23 mouse cellular contexts compared by ENCODE assay signal in genomic region chr17:71267374-71267773, GRCm38 (mm10). TPM values are rescaled to one million over a fixed set of nuclear protein-coding genes. Genes with fewer than 3 reads are reported as not detected.
DNase-seq lines count a peak whose midpoint lies in the region; ATAC-seq lines count a peak whose summit lies in the region.
"Had no signal": no experiment of that assay in that cellular context is flagged by ENCODE, and none has a peak within 500 bp of the region (broad histone marks: within the 10 kb centered on the region; RNA-seq: fewer than 3 reads in every experiment).

No protein-coding gene starts in this region.

- ATAC-seq in heart, embryonic 13.5 days (ENCODE audit: extremely low read depth, insufficient number of reproducible peaks, low FRiP score, low TSS enrichment), result no peak
- no peak for ATAC-seq in liver, embryonic 16.5 days (ENCODE audit: low read depth)
- ATAC-seq: forebrain, embryonic 14.5 days; hindbrain, embryonic 16.5 days; intestine, embryonic 16.5 days; midbrain, embryonic 15.5 days had no signal

- H3K4me1 ChIP-seq in heart, embryonic 13.5 days, result peaks cover 74% of the 10 kb centered on the region
- H3K4me1 ChIP-seq in liver, embryonic 16.5 days (ENCODE audit: control insufficient read depth, low read depth, low read length), result peaks cover 67% of the 10 kb centered on the region
- H3K4me1 ChIP-seq: lung, embryonic 15.5 days; midbrain, embryonic 15.5 days; neural tube, embryonic 15.5 days had no signal

- no peak overlapping the region for H3K4me2 ChIP-seq in heart, embryonic 13.5 days
- peak overlapping the region; percentile 61 for H3K4me2 ChIP-seq in liver, embryonic 16.5 days (ENCODE audit: low read depth, low read length)
- H3K4me2 ChIP-seq: kidney, embryonic 15.5 days; lung, embryonic 15.5 days; midbrain, embryonic 15.5 days; neural tube, embryonic 15.5 days had no signal

- H3K9me3 ChIP-seq in heart, embryonic 13.5 days, result no peaks in the 10 kb centered on the region
- H3K9me3 ChIP-seq in liver, embryonic 16.5 days (replicated peaks; ENCODE audit: control insufficient read depth, low read length), result no peaks in the 10 kb centered on the region
- H3K9me3 ChIP-seq: G1E; kidney, embryonic 15.5 days; lung, embryonic 15.5 days; midbrain, embryonic 15.5 days; neural tube, embryonic 15.5 days had no signal

- H3K36me3 ChIP-seq in heart, embryonic 13.5 days, result peaks cover under 1% of the 10 kb centered on the region; the same call in 1 of the 2 replicates
- no peaks in the 10 kb centered on the region for H3K36me3 ChIP-seq in liver, embryonic 16.5 days (ENCODE audit: control insufficient read depth, insufficient read depth)
- H3K36me3 ChIP-seq: kidney, embryonic 15.5 days; lung, embryonic 15.5 days; midbrain, embryonic 15.5 days; neural tube, embryonic 15.5 days had no signal

- H3K4me3 ChIP-seq in heart, embryonic 13.5 days, result no peak overlapping the region
- H3K4me3 ChIP-seq in liver, embryonic 16.5 days (ENCODE audit: low read depth, low read length), result peak overlapping the region; percentile 48
- H3K4me3 ChIP-seq: kidney, embryonic 15.5 days; lung, embryonic 15.5 days; midbrain, embryonic 15.5 days; neural tube, embryonic 15.5 days had no signal

- 82% methylated on average over 8 of the region's 8 CpGs for WGBS in heart, embryonic 13.5 days
- 63% methylated on average over 8 of the region's 8 CpGs for WGBS in liver, embryonic 16.5 days (ENCODE audit: insufficient replicate concordance)

- H3K27ac ChIP-seq in heart, embryonic 13.5 days (replicated peaks), result peak overlapping the region; percentile 86; the same call in 1 of the 2 replicates
- peak overlapping the region; percentile 95 for H3K27ac ChIP-seq in liver, embryonic 16.5 days (ENCODE audit: low read length)
- H3K27ac ChIP-seq: kidney, embryonic 15.5 days; lung, embryonic 15.5 days; midbrain, embryonic 15.5 days; neural tube, embryonic 15.5 days had no signal

- no peaks in the 10 kb centered on the region for H3K27me3 ChIP-seq in heart, embryonic 13.5 days (replicated peaks)
- no peaks in the 10 kb centered on the region for H3K27me3 ChIP-seq in liver, embryonic 16.5 days (ENCODE audit: control insufficient read depth, insufficient read depth, low read depth, low read length)
- H3K27me3 ChIP-seq: kidney, embryonic 15.5 days; lung, embryonic 15.5 days; midbrain, embryonic 15.5 days; neural tube, embryonic 15.5 days had no signal

- DNase-seq in adrenal gland, adult 2 months, result peak; percentile 51
- no peak for DNase-seq in adrenal gland, postnatal 4 days (ENCODE audit: low spot score in 2 of 2)
- DNase-seq in heart, postnatal 4 days, result no peak
- DNase-seq in lung, postnatal 36 days, result peak; percentile 35
- DNase-seq in lung, postnatal 14 days, result no peak
- DNase-seq in gastrocnemius, adult 18-20 months (ENCODE audit: low spot score), result no peak
- DNase-seq: adrenal gland, postnatal 25 days; cerebellum, adult 18-20 months; cerebellum, postnatal 25 days; embryo, embryonic 11 days; gastrocnemius, postnatal 36 days; right cerebral cortex, postnatal 25 days; thymus, adult 18-20 months had no signal

- H3K9ac ChIP-seq in heart, embryonic 13.5 days, result no peak overlapping the region
- H3K9ac ChIP-seq in liver, embryonic 16.5 days (ENCODE audit: low read depth, low read length), result peak overlapping the region; percentile 63
- H3K9ac ChIP-seq: kidney, embryonic 15.5 days; lung, embryonic 15.5 days; midbrain, embryonic 15.5 days; neural tube, embryonic 15.5 days had no signal

RNA-seq across cellular contexts. Expression of gene Emilin2, which starts 44.4 kb away (rescaled TPM):
- total RNA-seq in adrenal gland, adult 2 months (2021), result 1 to 10 TPM; 6.6 to 10.0 TPM
- polyA plus RNA-seq in adrenal gland, adult 2 months (2012; rRNA removed), result 7.3 and 8.2 TPM in 2 replicates
- total RNA-seq in adrenal gland, postnatal 4 days (2021), result 10 to 100 TPM; 11.1 to 17.6 TPM
- 47.4 and 51.7 TPM in 2 replicates for polyA plus RNA-seq in heart, embryonic 13.5 days (2015; fragmentation: Nextera tagmentation; extraction: Ambion mirVana)
- 100 to 1,000 TPM; 169 to 172 TPM for total RNA-seq in heart, postnatal 4 days (2021)
- polyA plus RNA-seq in liver, embryonic 16.5 days (2015; fragmentation: Nextera tagmentation; extraction: Ambion mirVana), result 18.5 and 20.0 TPM in 2 replicates
- total RNA-seq in gastrocnemius, adult 18-20 months (2021), result 1 to 10 TPM; 4.4 to 5.0 TPM

Comparison
In these comparisons a context has a peak if more than half of its experiments do, and no peak if none do; other contexts are left out.
1. DNase-seq: peak in adrenal gland, adult 2 months (single experiment) and lung, postnatal 36 days (single experiment); none in adrenal gland, postnatal 4 days (0 of 2), heart, postnatal 4 days (single experiment), lung, postnatal 14 days (single experiment) and gastrocnemius, adult 18-20 months (single experiment).
2. RNA of gene Emilin2, which starts 44.4 kb away (total RNA-seq): 169 to 172 TPM in heart, postnatal 4 days; 11.1 to 17.6 TPM in adrenal gland, postnatal 4 days, 6.6 to 10.0 TPM in adrenal gland, adult 2 months and 4.4 to 5.0 TPM in gastrocnemius, adult 18-20 months; every median in the first group is over 4 times any median in the second.